Mouse (Mus musculus) stomach, embryonic 16.5 days (tissue): ENCODE results near the gene Foxp1. TPM values are rescaled to one million over a fixed set of nuclear protein-coding genes. Genes with fewer than 3 reads are reported as not detected.

ENCODE experiments used
- ATAC-seq: fragments of 200-750 bp; cut with Nextera tagmentation; 2 replicates; pipeline ENCODE4 v1.8.0; 2017; ENCODE audit warnings: moderate number of reproducible peaks, moderate TSS enrichment; ENCODE audit not compliant: insufficient read depth, low FRiP score
- H3K27ac ChIP-seq: fragments of 300-500 bp; sonication (generic); 2 replicates; pipeline ENCODE4 v1.5.1; 2014; ENCODE audit warnings: low read length
- H3K27me3 ChIP-seq: fragments of 300-500 bp; sonication (generic); 2 replicates; pipeline ENCODE4 v1.6.1; 2014; ENCODE audit warnings: low read length, control low read depth, mixed read lengths; ENCODE audit not compliant: control insufficient read depth, insufficient read depth
- H3K36me3 ChIP-seq: fragments of 300-500 bp; sonication (generic); 2 replicates; pipeline ENCODE4 v1.6.1; 2014; ENCODE audit warnings: low read length; ENCODE audit not compliant: control insufficient read depth, insufficient read depth
- H3K4me1 ChIP-seq: fragments of 300-500 bp; sonication (generic); 2 replicates; pipeline ENCODE4 v1.6.1; 2014; ENCODE audit warnings: low read length, control low read depth, mixed read lengths; ENCODE audit not compliant: control insufficient read depth, insufficient read depth
- H3K4me2 ChIP-seq: fragments of 300-500 bp; sonication (generic); 2 replicates; pipeline ENCODE4 v1.6.1; 2014; ENCODE audit warnings: low read depth, low read length, mixed read lengths
- H3K4me3 ChIP-seq: fragments of 300-500 bp; sonication (generic); replicated peaks from 2 replicates; pipeline ENCODE4 v1.5.1; 2014; ENCODE audit warnings: mild to moderate bottlenecking, low read length
- H3K9ac ChIP-seq: fragments of 300-500 bp; sonication (generic); 2 replicates; pipeline ENCODE4 v1.6.1; 2014; ENCODE audit warnings: low read length
- H3K9me3 ChIP-seq: fragments of 300-500 bp; sonication (generic); replicated peaks from 2 replicates; pipeline ENCODE4 v1.6.1; 2016; ENCODE audit warnings: low read length, control low read depth; ENCODE audit not compliant: control insufficient read depth
- WGBS: fragments of 180-500 bp; shearing (Covaris S2); extraction: QIAGEN DNeasy Blood & Tissue Kit; methylation state at CpG from one replicate; pipeline ENCODE4 v1.1.7; 2014; 5-methylcytosine and 5-hydroxymethylcytosine counted together
- polyA plus RNA-seq: library from polyadenylated mRNA; unstranded; fragments of >200 nt; fragmentation: Nextera tagmentation; extraction: Ambion mirVana; gene quantifications from 2 replicates; pipeline ENCODE4 v1.2.1, GENCODE M21; 2015

Foxp1 gene
- polyA plus RNA-seq, 1 experiment from 2014 or later = 108 TPM

DNA sequence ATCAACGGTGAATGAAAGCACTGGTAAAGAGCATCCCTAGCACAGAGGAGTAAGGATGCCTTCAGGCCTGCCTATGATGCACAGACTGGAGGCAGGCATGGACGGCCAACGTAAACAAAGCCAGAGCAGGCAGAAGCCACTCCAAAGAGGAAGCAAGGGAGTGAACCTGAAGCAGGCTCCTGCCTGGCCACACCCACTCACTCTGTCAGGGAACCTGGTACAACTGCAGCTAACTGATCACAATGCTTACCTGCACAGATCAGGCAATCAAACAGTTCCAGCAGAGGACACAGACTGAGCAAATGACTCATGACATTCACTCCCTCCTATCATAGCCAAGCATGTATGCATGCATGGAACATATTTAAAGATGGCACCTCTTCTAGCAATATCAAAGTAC is 237.5 kb downstream of the Foxp1 start:
- H3K27ac ChIP-seq = no peak overlapping the region
- no peak overlapping the region for H3K4me3 ChIP-seq
- peak; percentile 25; the same call in 1 of the 2 replicates for ATAC-seq
- H3K4me2 ChIP-seq = no peak overlapping the region
- WGBS = 46% methylated on average over 3 of the region's 3 CpGs
- H3K36me3 ChIP-seq = no peaks in the 10 kb centered on the region
- H3K27me3 ChIP-seq = no peaks in the 10 kb centered on the region
- H3K9me3 ChIP-seq = no peaks in the 10 kb centered on the region
- H3K4me1 ChIP-seq = no peaks in the 10 kb centered on the region
- H3K9ac ChIP-seq = no peak overlapping the region

DNA sequence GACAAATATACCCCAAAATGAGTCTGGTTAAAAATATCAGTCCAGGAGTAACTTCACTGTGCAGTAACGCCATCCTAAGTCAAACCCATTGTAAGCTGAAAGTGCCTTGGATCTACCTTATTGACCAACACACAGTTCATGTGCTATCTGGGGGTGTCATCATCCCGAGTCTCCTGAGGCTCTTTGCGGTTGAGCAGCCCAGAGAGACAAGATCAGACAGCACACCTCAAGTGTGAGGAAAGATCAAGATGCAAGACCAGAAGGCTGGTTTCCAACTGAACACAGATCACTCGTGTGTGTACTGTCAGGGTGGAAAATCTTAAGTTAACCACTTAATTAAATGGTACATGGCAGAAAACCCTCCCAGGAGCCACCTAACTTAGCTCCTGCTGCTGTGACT is 238.5 kb downstream of the Foxp1 start:
- Histone ChIP-seq H3K27me3 (no peaks in the 10 kb centered on the region), H3K4me1 (no peaks in the 10 kb centered on the region), H3K27ac (no peak overlapping the region), H3K9me3 (no peaks in the 10 kb centered on the region), H3K36me3 (no peaks in the 10 kb centered on the region), H3K4me3 (no peak overlapping the region), H3K9ac (no peak overlapping the region), H3K4me2 (no peak overlapping the region)
- ATAC-seq = no peak
- WGBS = 72% methylated on average over 4 of the region's 4 CpGs

DNA sequence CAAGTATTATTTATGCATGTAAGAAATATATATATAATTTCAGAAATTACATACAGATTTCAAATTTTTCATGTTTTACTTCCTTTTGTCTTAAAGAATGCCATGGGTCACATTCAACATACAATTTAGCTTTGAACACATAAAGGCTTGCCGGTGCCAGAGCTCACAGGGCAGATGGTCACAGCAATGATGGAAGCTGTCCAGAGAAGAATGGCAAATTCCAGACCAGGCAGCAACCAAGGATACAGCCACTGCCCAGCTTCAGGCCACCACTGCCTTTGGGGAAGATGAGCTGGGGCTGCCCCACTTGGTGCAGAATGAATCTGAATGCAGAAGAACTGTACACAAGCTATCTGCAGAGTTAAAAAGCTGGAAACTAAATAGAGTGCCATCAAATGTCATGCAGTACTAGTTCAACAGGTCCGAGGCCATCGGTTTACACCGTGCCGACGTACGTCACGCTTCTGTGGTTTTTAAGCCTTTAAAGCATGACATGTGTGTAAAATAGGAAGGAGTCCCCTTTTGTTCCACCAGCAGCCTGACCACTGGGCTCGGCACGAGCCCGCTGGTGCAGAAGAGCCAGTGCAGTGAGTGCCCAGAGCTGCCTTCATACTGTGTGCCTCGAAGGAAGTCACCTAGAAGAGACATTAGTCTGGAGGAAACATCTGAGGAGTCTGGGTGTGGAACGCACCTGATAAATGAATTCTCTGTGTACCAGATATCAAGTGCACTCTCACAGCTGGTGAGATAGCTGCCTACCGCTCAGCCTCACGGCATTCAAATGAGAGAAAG is 239.5 kb downstream of the Foxp1 start:
- WGBS = 65% methylated on average over 15 of the region's 15 CpGs
- Histone ChIP-seq H3K27me3 (no peaks in the 10 kb centered on the region), H3K36me3 (no peaks in the 10 kb centered on the region), H3K9ac (no peak overlapping the region), H3K4me2 (no peak overlapping the region), H3K9me3 (no peaks in the 10 kb centered on the region), H3K4me1 (no peaks in the 10 kb centered on the region), H3K27ac (no peak overlapping the region), H3K4me3 (no peak overlapping the region)
- ATAC-seq = no peak; the same call in 1 of the 2 replicates

DNA sequence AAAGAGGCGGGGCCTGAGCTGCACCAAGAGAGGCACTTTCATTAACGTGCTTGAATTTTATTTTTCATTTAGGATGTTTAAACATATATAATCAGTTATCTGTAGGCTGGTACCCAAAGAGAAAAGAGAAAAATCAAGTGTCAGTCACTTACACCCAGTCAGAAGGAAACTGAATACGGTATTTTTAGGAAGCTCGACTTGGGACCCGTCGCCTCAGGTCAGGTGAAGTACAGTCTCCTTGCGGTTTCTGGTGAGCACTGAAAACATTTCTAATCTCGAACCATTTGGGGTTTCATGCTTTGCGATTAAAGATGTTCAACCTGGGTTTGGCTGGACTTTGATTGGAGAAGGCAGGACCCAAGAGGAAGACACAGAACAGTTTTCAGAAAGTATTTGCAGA is 241.1 kb downstream of the Foxp1 start:
- WGBS = 91% methylated on average over 9 of the region's 9 CpGs
- H3K4me2 ChIP-seq = no peak overlapping the region

DNA sequence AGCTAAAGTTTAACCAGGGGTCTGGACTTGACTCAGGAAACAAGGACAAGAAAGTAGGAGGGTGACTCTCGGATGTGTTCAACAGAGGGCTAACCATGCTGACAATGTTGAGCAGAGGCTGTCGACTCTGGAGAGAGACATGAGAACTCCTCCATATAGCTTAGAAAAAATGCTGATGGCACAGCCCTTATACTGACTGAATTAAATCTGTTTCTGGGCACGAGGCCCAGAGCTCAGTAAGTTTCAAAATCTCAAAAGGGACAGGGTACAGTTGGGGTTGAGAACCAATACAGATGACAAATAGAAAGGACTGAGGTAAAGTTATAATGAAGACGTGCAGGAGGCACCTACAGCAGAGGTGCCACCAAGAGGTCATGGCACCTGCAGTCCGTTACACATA is 241.9 kb downstream of the Foxp1 start:
- no peak overlapping the region for H3K27ac ChIP-seq
- WGBS = 68% methylated on average over 5 of the region's 5 CpGs
- no peaks in the 10 kb centered on the region for H3K4me1 ChIP-seq
- no peaks in the 10 kb centered on the region for H3K36me3 ChIP-seq
- H3K27me3 ChIP-seq = no peaks in the 10 kb centered on the region
- no peak overlapping the region for H3K4me3 ChIP-seq
- H3K9ac ChIP-seq = no peak overlapping the region
- H3K9me3 ChIP-seq = no peaks in the 10 kb centered on the region
- ATAC-seq = no peak
- H3K4me2 ChIP-seq = no peak overlapping the region

More for the DNA sequence above, 241.1 kb downstream of the Foxp1 start:
- no peaks in the 10 kb centered on the region for H3K27me3 ChIP-seq
- no peak for ATAC-seq
- no peaks in the 10 kb centered on the region for H3K4me1 ChIP-seq
- no peak overlapping the region for H3K4me3 ChIP-seq
- no peak overlapping the region for H3K27ac ChIP-seq
- no peak overlapping the region for H3K9ac ChIP-seq
- H3K9me3 ChIP-seq = no peaks in the 10 kb centered on the region
- H3K36me3 ChIP-seq = no peaks in the 10 kb centered on the region

DNA sequence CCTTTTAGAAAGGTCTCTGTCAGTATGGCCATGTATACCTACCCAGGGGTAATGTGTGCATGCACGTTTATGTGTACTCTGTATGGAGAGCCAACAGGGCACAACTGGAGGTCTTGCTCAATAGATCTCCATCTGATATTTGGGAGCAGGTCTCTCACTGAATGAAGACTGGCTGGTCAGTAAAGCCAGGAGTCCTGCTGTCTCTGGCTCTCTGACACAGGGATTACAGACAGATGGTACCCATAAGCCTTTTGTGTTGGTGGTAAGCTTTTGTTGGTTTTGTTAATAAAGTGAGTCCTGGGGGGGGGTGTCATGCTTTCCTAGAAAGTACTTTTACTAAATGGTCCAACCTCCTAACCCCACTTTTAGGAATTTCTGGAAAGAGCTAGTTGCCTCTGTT is 245.3 kb downstream of the Foxp1 start:
- Histone ChIP-seq H3K9me3 (no peaks in the 10 kb centered on the region), H3K27ac (no peak overlapping the region), H3K27me3 (no peaks in the 10 kb centered on the region), H3K9ac (no peak overlapping the region), H3K4me2 (no peak overlapping the region), H3K4me1 (peaks cover 11% of the 10 kb centered on the region; the same call in 1 of the 2 replicates), H3K36me3 (no peaks in the 10 kb centered on the region), H3K4me3 (no peak overlapping the region)
- ATAC-seq = no peak
- WGBS = 87% methylated on average over 1 of the region's 1 CpGs

DNA sequence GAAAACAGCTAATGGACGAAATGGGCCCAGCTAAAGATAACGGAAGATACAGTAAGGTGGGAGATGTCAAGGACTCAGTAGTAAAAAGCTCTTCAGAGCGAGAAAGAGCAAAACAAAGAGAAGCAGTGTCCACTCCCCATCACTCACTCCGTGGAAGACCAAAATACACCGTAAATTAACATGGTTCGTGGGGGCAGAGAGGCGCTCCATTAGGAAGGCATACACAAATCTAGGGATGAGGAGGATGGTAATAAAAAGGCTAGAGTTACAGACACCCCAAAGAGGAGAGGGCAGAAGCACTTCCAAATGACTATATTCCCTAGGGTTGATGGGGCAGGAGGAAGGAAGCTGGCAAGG is 246.2 kb downstream of the Foxp1 start:
- 0 out of 2 replicates have a peak overlapping the region, but pooled peaks have one; percentile 1 for H3K4me2 ChIP-seq
- H3K36me3 ChIP-seq = no peaks in the 10 kb centered on the region
- no peak overlapping the region for H3K4me3 ChIP-seq
- H3K27me3 ChIP-seq = no peaks in the 10 kb centered on the region
- ATAC-seq = no peak
- no peak overlapping the region for H3K9ac ChIP-seq
- H3K9me3 ChIP-seq = no peaks in the 10 kb centered on the region
- peak overlapping the region; percentile 81; the same call in 1 of the 2 replicates for H3K27ac ChIP-seq
- peaks cover 14% of the 10 kb centered on the region for H3K4me1 ChIP-seq
- WGBS = 41% methylated on average over 7 of the region's 7 CpGs

DNA sequence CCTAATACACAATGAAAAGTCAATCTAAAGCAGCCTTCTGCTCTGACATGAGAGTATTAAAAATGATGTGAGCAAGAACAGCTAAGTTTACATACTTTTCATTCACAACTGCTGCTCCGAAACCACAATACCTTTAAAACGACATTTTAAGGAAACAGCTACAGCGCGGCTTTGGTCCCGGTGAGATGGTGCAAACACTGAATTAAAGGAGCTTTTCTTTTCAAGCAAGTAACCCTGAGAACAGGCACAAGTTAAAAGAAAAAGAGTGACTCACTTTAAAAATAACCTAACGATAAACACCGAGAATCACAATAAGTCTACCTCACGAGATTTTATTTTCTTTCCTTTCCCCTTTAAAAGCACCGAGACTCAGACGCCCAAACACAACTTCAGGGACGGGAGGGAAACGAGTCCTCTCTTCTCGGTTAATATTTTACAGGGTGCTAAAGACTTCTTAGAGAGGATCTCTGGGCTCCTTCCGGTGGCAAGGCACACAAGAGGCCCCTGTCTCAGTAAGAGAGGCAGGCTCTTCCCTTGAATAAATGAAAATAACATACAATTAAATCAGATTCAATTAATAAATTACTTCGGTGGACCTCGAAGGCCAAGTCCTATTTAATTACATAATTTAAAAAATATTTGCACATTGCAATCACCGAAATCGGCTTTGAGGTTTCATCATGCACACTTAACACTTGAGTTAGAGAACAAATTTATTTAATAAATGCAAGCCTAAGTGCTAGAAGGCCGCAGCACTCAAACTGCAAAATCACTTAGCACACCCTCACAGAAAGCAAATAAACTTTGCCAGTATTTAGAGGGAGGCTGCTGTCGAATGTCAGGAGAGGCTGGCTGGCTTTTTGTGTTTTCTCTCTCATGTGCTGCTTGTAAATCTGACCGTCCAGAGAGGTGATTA is 246.9 kb downstream of the Foxp1 start:
- peak; percentile 62; the same call in 1 of the 2 replicates for ATAC-seq

DNA sequence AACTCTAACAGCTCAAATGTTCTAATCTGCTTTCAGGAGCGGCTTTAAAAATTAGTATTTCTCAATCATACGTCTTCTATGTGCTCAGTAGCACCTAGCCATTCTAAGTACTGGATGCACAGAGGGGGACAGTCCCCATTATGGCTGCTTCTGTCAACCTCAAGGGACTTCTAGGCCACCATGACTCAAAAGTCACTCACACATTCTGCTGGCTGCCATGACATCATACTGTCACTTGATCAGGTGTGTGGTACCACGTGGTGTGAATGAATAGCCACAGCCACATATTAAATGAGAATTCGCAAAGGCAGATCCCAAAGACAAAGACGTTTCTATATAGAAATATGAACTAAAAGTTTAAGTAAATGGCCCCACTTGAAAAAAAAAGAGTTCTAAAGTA is 247.9 kb downstream of the Foxp1 start:
- no peaks in the 10 kb centered on the region for H3K9me3 ChIP-seq
- H3K4me2 ChIP-seq = no peak overlapping the region
- H3K4me1 ChIP-seq = peaks cover 22% of the 10 kb centered on the region
- H3K36me3 ChIP-seq = no peaks in the 10 kb centered on the region
- no peak overlapping the region; the same call in 1 of the 2 replicates for H3K27ac ChIP-seq
- WGBS = 82% methylated on average over 5 of the region's 5 CpGs
- no peak overlapping the region for H3K9ac ChIP-seq
- H3K27me3 ChIP-seq = no peaks in the 10 kb centered on the region
- H3K4me3 ChIP-seq = no peak overlapping the region
- no peak for ATAC-seq

More for the DNA sequence above, 246.9 kb downstream of the Foxp1 start:
- peaks cover 14% of the 10 kb centered on the region for H3K4me1 ChIP-seq
- no peaks in the 10 kb centered on the region for H3K9me3 ChIP-seq
- WGBS = 22% methylated on average over 21 of the region's 21 CpGs
- peak overlapping the region; percentile 43 for H3K4me2 ChIP-seq
- no peaks in the 10 kb centered on the region for H3K27me3 ChIP-seq
- peak overlapping the region; percentile 81 for H3K27ac ChIP-seq
- H3K36me3 ChIP-seq = no peaks in the 10 kb centered on the region
- H3K9ac ChIP-seq = peak overlapping the region; percentile 50; the same call in 1 of the 2 replicates
- H3K4me3 ChIP-seq = peak overlapping the region; percentile 26
